ENCODE assay signal across 25 mouse cellular contexts in genomic region chr10:66907842-66908241, GRCm38 (mm10).
DNase-seq lines count a peak whose midpoint lies in the region; ATAC-seq lines count a peak whose summit lies in the region.
"Had no signal": no experiment of that assay in that cellular context is flagged by ENCODE, and none has a peak within 500 bp of the region (broad histone marks: within the 10 kb centered on the region; RNA-seq: fewer than 3 reads in every experiment).

No protein-coding gene starts in this region.

- H3K27me3 ChIP-seq in neural tube, embryonic 13.5 days: no peaks in the 10 kb centered on the region
- H3K27me3 ChIP-seq in liver, embryonic 13.5 days: no peaks in the 10 kb centered on the region
- H3K27me3 ChIP-seq: heart, embryonic 12.5 days; Patski had no signal

- 73% methylated on average over 4 of the region's 4 CpGs for WGBS in neural tube, embryonic 13.5 days
- WGBS in liver, embryonic 13.5 days (ENCODE audit: insufficient replicate concordance): 12% methylated on average over 4 of the region's 4 CpGs

- no peak overlapping the region for H3K27ac ChIP-seq in neural tube, embryonic 13.5 days (replicated peaks)
- no peak overlapping the region for H3K27ac ChIP-seq in liver, embryonic 13.5 days
- H3K27ac ChIP-seq: layer of hippocampus, adult 2 months; left cerebral cortex, adult 2 months; limb, embryonic 12.5 days had no signal

- no peak for DNase-seq in neural tube, embryonic 10.5 days (ENCODE audit: extremely low spot score, low spot score)
- peak; percentile 34 for DNase-seq in c-Kit-positive CD71-positive TER-119-negative erythroid progenitor cells, embryonic 14.5 days (ENCODE audit: low read depth)
- peak; percentile 37 for DNase-seq in liver, embryonic 13.5 days
- DNase-seq in ovary, postnatal 36 days (ENCODE audit: low spot score): no peak
- no peak for DNase-seq in natural killer cell, adult 2 months (ENCODE audit: low spot score in 2 of 2)
- DNase-seq in lung, postnatal 14 days: no peak
- DNase-seq: adrenal gland, postnatal 25 days; cerebellum, adult 8-10 months; cerebellum, postnatal 25 days; gastrocnemius, postnatal 14 days; heart, adult 11 months; kidney, adult 18-20 months; kidney, postnatal 36 days; lung, adult 18-20 months; midbrain, embryonic 14.5 days; right cerebral cortex, postnatal 4 days had no signal

- ATAC-seq in neural tube, embryonic 13.5 days (ENCODE audit: low read depth): no peak
- ATAC-seq in liver, embryonic 13.5 days (ENCODE audit: low read depth): peak; percentile 78
- peak; percentile 47 for ATAC-seq in megakaryocyte progenitor cell, adult 5-6 weeks (replicated peaks; ENCODE audit: poor library complexity)
- ATAC-seq: hindbrain, embryonic 16.5 days; lung, postnatal 0 days; Patski had no signal

- H3K4me2 ChIP-seq in neural tube, embryonic 13.5 days: no peak overlapping the region
- no peak overlapping the region for H3K4me2 ChIP-seq in liver, embryonic 13.5 days
- H3K4me2 ChIP-seq: heart, embryonic 12.5 days; limb, embryonic 12.5 days had no signal

- no peak overlapping the region for H3K4me3 ChIP-seq in neural tube, embryonic 13.5 days
- H3K4me3 ChIP-seq in liver, embryonic 13.5 days (replicated peaks): no peak overlapping the region
- H3K4me3 ChIP-seq: heart, embryonic 12.5 days; layer of hippocampus, adult 2 months; left cerebral cortex, adult 2 months; limb, embryonic 12.5 days had no signal

- H3K36me3 ChIP-seq in neural tube, embryonic 13.5 days: no peaks in the 10 kb centered on the region
- H3K36me3 ChIP-seq in liver, embryonic 13.5 days: no peaks in the 10 kb centered on the region
- H3K36me3 ChIP-seq: heart, embryonic 12.5 days; limb, embryonic 12.5 days had no signal

- H3K9ac ChIP-seq in neural tube, embryonic 13.5 days: 0 out of 2 replicates have a peak overlapping the region, but pooled peaks have one; percentile 3
- no peak overlapping the region for H3K9ac ChIP-seq in liver, embryonic 13.5 days
- H3K9ac ChIP-seq: heart, embryonic 12.5 days; limb, embryonic 12.5 days had no signal

- H3K9me3 ChIP-seq in neural tube, embryonic 13.5 days: no peaks in the 10 kb centered on the region
- no peaks in the 10 kb centered on the region for H3K9me3 ChIP-seq in liver, embryonic 13.5 days (replicated peaks)
- H3K9me3 ChIP-seq: heart, embryonic 12.5 days; limb, embryonic 12.5 days had no signal

- H3K4me1 ChIP-seq in neural tube, embryonic 13.5 days (replicated peaks): peaks cover 19% of the 10 kb centered on the region
- peaks cover 31% of the 10 kb centered on the region for H3K4me1 ChIP-seq in liver, embryonic 13.5 days (replicated peaks)

Comparison
In these comparisons a context has a peak if more than half of its experiments do, and no peak if none do; other contexts are left out.
1. DNase-seq: peak in c-Kit-positive CD71-positive TER-119-negative erythroid progenitor cells, embryonic 14.5 days (single experiment) and liver, embryonic 13.5 days (single experiment); none in neural tube, embryonic 10.5 days (single experiment), ovary, postnatal 36 days (single experiment), natural killer cell, adult 2 months (0 of 2) and lung, postnatal 14 days (single experiment).